Mouse (Mus musculus): ENCODE measurements around the gene Tnfsfm13. TPM values are rescaled to one million over a fixed set of nuclear protein-coding genes. Genes with fewer than 3 reads are reported as not detected.
A peak's percentile ranks its signal among the peaks of the same experiment; 100 is the strongest.
"Not testable (repeated sequence)": the region's sequence is repeated elsewhere in the genome, so short reads cannot be mapped to it uniquely, and the experiment has no call there.

Gene Tnfsfm13
- polyA plus RNA-seq (2012; rRNA removed): 0.53 and 0.80 TPM in 2 replicates
- 0.70 and 1.7 TPM in 2 replicates for polyA plus RNA-seq (2014; fragmentation: Nextera tagmentation; extraction: Ambion mirVana)

DNA sequence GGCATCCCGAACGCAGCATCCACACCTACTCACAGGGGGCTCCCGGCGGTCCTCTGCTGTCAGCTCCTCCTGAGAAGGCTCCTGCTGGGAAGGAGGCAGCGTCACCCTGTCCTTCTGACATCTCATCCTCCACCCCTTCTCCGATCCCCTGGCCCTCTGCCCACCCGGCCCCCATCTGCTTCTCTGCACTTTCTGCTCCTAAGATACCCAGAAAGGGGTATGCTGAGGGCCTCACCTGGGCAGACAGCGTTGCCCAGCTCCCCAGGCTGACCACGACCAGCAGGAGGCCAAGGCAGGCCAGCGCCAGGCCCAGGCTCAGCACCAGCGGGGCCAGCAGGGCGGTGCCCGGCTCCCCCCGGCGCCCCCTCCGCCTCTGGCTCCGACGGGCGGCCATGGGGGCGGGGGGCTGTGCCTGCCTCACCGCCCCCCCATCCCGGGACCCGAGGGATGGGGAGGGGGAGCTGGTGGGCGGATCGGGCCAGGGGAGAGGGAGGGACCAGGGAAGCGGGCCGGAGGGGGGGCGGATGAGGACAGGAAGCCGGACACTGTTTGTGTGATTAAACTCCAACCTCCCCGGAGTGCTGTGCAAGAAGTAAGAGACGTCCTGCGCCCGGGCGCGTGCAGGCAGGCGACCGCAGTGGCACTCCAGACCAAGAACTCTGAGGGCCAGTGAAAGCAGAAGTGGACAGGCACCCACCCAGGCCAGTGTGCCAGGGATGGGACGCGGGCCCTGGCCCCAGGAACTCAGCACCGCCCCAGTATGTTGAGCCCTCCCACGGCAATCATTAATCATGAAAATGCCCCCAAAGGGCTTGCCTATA, at the start of gene Tnfsfm13, which contains the start of gene Tnfsf12:
TSS of gene Tnfsfm13 (minus strand) at position 738 of the 821 bp plus-strand sequence.
TSS of gene Tnfsf12 (minus strand) at position 489 of the 821 bp plus-strand sequence.
- Histone ChIP-seq H3K9me3 (ENCODE audit: control insufficient read depth, low read length) (no peaks in the 10 kb centered on the region), H3K27me3 (ENCODE audit: control insufficient read depth, insufficient read depth, low read length) (no peaks in the 10 kb centered on the region), H3K4me2 (ENCODE audit: low read depth) (peak within 1 kb of the TSS; percentile 60), H3K27ac (no peak within 1 kb of the TSS), H3K4me1 (replicated peaks; ENCODE audit: control insufficient read depth in 2 of 2, insufficient read depth in 2 of 2, low read length in 1 of 2) (peaks cover 0 to 14% of the 10 kb centered on the region in 2 experiments; a peak in 2 of 4 replicates), H3K4me3 (ENCODE audit: insufficient read depth in 1 of 2, low read depth in 2 of 2, low read length in 2 of 2) (peak within 1 kb of the TSS; percentile 22 to 52), H3K9ac (replicated peaks) (peak within 1 kb of the TSS; percentile 40), H3K36me3 (replicated peaks; ENCODE audit: control insufficient read depth, insufficient read depth, low read depth) (no peaks in the 10 kb centered on the region)
- ATAC-seq (ENCODE audit: insufficient read depth) (peak; percentile 40; the same call in 1 of the 2 replicates), DNase-seq (ENCODE audit: low read depth in 3 of 3, low spot score in 3 of 3) (no peak)
- WGBS (ENCODE audit: insufficient replicate concordance): 7% methylated on average over 41 of the region's 41 CpGs
- TF ChIP-seq EP300 (IDR thresholded peaks at IDR 0.05; ENCODE audit: low read depth) (no peak), CTCF (IDR thresholded peaks at IDR 0.05; ENCODE audit: low read depth) (no peak)

- H3K4me3 ChIP-seq (ENCODE audit: insufficient read depth in 1 of 2, low read depth in 2 of 2, low read length in 2 of 2); H3K27ac ChIP-seq; H3K4me2 ChIP-seq (ENCODE audit: low read depth); H3K27me3 ChIP-seq (ENCODE audit: control insufficient read depth, insufficient read depth, low read length); H3K9ac ChIP-seq (replicated peaks); H3K4me1 ChIP-seq (replicated peaks; ENCODE audit: control insufficient read depth in 2 of 2, insufficient read depth in 2 of 2, low read length in 1 of 2); DNase-seq (ENCODE audit: low read depth in 3 of 3, low spot score in 3 of 3); H3K9me3 ChIP-seq (ENCODE audit: control insufficient read depth, low read length); ATAC-seq (ENCODE audit: insufficient read depth): not testable (repeated sequence)
- peak; percentile 54 for TF ChIP-seq CTCF (IDR thresholded peaks at IDR 0.05; ENCODE audit: low read depth)
- WGBS (ENCODE audit: insufficient replicate concordance): 74% methylated on average over 2 of the region's 3 CpGs
- peaks cover 30% of the 10 kb centered on the region for H3K36me3 ChIP-seq (replicated peaks; ENCODE audit: control insufficient read depth, insufficient read depth, low read depth)
Measured at GRCm38 (mm10) chr11:69731408-69731807, 35.5 kb upstream of the Tnfsfm13 start.

- H3K9ac ChIP-seq (replicated peaks): no peak overlapping the region
- peaks cover 8% of the 10 kb centered on the region for H3K36me3 ChIP-seq (replicated peaks; ENCODE audit: control insufficient read depth, insufficient read depth, low read depth)
- H3K27me3 ChIP-seq (ENCODE audit: control insufficient read depth, insufficient read depth, low read length): no peaks in the 10 kb centered on the region
- DNase-seq (ENCODE audit: low read depth in 3 of 3, low spot score in 3 of 3) (peak; percentile 61 to 67 (median 63)), ATAC-seq (ENCODE audit: insufficient read depth) (no peak)
- H3K4me3 ChIP-seq (ENCODE audit: insufficient read depth in 1 of 2, low read depth in 2 of 2, low read length in 2 of 2): no peak overlapping the region
- H3K4me1 ChIP-seq (replicated peaks; ENCODE audit: control insufficient read depth in 2 of 2, insufficient read depth in 2 of 2, low read length in 1 of 2): no peaks in the 10 kb centered on the region
- H3K27ac ChIP-seq: no peak overlapping the region
- H3K9me3 ChIP-seq (ENCODE audit: control insufficient read depth, low read length): peaks cover 3% of the 10 kb centered on the region; the same call in 1 of the 2 replicates
- WGBS (ENCODE audit: insufficient replicate concordance): 21% methylated on average over 3 of the region's 3 CpGs
- TF ChIP-seq EP300 (IDR thresholded peaks at IDR 0.05; ENCODE audit: low read depth) (no peak), CTCF (IDR thresholded peaks at IDR 0.05; ENCODE audit: low read depth) (peak; percentile 81)
- no peak overlapping the region for H3K4me2 ChIP-seq (ENCODE audit: low read depth)
Measured at GRCm38 (mm10) chr11:69729063-69729462, 33.2 kb upstream of the Tnfsfm13 start.

DNA sequence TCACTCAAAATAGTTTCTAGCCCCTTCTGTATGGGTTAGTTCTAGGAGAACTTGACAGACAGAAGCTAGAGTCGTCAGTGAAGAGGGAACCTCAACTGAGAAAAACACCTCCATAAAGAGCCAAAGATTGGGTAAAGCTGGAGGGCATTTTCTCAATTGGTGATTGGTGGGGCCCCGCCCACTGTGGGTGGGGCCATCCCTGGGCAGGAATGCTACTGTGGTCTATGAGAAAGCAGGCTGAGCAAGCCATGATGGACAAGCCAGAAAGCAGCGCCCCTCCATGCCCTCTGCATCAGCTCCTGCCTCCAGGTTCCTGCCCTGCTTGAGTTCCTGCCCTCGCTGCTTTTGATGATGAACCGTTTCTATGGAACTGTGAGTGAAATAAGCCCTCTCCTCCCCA, 30.1 kb upstream of the Tnfsfm13 start:
- no peak for DNase-seq (ENCODE audit: low read depth in 3 of 3, low spot score in 3 of 3)
- TF ChIP-seq EP300 (IDR thresholded peaks at IDR 0.05; ENCODE audit: low read depth): no peak
- no peak for TF ChIP-seq CTCF (IDR thresholded peaks at IDR 0.05; ENCODE audit: low read depth)

DNA sequence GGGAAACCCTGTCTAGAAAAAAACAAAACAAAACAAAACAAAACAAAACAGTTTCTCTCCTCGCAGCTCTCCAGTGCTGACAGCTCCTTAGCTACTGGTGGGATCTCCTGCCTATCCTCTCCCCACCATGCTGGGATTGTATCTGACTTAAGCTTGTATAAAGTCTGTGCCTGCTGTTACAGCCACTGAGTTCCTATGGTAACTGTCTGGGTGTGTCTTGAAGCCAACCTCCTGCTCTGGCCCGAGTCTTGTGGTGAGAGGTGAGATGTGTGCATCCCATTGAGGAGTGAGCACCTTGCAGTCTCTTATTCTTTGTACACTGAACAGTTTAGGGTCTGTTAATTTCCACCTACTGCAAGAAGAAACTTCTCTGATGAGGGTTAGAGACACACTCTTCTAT, 27.2 kb upstream of the Tnfsfm13 start:
- H3K4me2 ChIP-seq (ENCODE audit: low read depth): no peak overlapping the region
- ATAC-seq (ENCODE audit: insufficient read depth): no peak
- H3K36me3 ChIP-seq (replicated peaks; ENCODE audit: control insufficient read depth, insufficient read depth, low read depth): no peaks in the 10 kb centered on the region
- H3K4me3 ChIP-seq (ENCODE audit: insufficient read depth in 1 of 2, low read depth in 2 of 2, low read length in 2 of 2): no peak overlapping the region
- TF ChIP-seq EP300 (IDR thresholded peaks at IDR 0.05; ENCODE audit: low read depth) (no peak), CTCF (IDR thresholded peaks at IDR 0.05; ENCODE audit: low read depth) (no peak)
- no peak for DNase-seq (ENCODE audit: low read depth in 3 of 3, low spot score in 3 of 3)
- peaks cover 3% of the 10 kb centered on the region; the same call in 1 of the 2 replicates for H3K9me3 ChIP-seq (ENCODE audit: control insufficient read depth, low read length)
- H3K9ac ChIP-seq (replicated peaks): no peak overlapping the region
- 47% methylated on average over 2 of the region's 2 CpGs for WGBS (ENCODE audit: insufficient replicate concordance)
- no peaks in the 10 kb centered on the region for H3K27me3 ChIP-seq (ENCODE audit: control insufficient read depth, insufficient read depth, low read length)
- H3K27ac ChIP-seq: no peak overlapping the region
- H3K4me1 ChIP-seq (replicated peaks; ENCODE audit: control insufficient read depth in 2 of 2, insufficient read depth in 2 of 2, low read length in 1 of 2): peaks cover 12 to 16% of the 10 kb centered on the region in 2 experiments

More for the DNA sequence above, 30.1 kb upstream of the Tnfsfm13 start:
- 40% methylated on average over 5 of the region's 5 CpGs for WGBS (ENCODE audit: insufficient replicate concordance)
- Histone ChIP-seq H3K4me1 (replicated peaks; ENCODE audit: control insufficient read depth in 2 of 2, insufficient read depth in 2 of 2, low read length in 1 of 2) (0 out of 4 replicates have a peak, but pooled peaks cover 0 to 3% of the 10 kb centered on the region in 2 experiments), H3K4me3 (ENCODE audit: insufficient read depth in 1 of 2, low read depth in 2 of 2, low read length in 2 of 2) (no peak overlapping the region), H3K9me3 (ENCODE audit: control insufficient read depth, low read length) (peaks cover 3% of the 10 kb centered on the region; the same call in 1 of the 2 replicates), H3K9ac (replicated peaks) (no peak overlapping the region), H3K36me3 (replicated peaks; ENCODE audit: control insufficient read depth, insufficient read depth, low read depth) (no peaks in the 10 kb centered on the region), H3K27ac (no peak overlapping the region), H3K27me3 (ENCODE audit: control insufficient read depth, insufficient read depth, low read length) (no peaks in the 10 kb centered on the region), H3K4me2 (ENCODE audit: low read depth) (no peak overlapping the region)
- no peak for ATAC-seq (ENCODE audit: insufficient read depth)

Measured in liver, embryonic 14.5 days (tissue).